Mouse (Mus musculus): ENCODE measurements around the gene Lrrc61. TPM values are rescaled to one million over a fixed set of nuclear protein-coding genes. Genes with fewer than 3 reads are reported as not detected.

Lrrc61 gene
- polyA plus RNA-seq, 1 experiment, result 22.4 TPM

- H3K4me1 ChIP-seq (ENCODE audit: control insufficient read depth, insufficient read depth, insufficient read length, low read length), result peaks cover 28% of the 10 kb centered on the region
- 0 out of 2 replicates have a peak overlapping the region, but pooled peaks have one; percentile 10 for H3K4me3 ChIP-seq (ENCODE audit: insufficient read depth, low read depth, low read length)
- no peak overlapping the region for H3K27ac ChIP-seq (replicated peaks; ENCODE audit: low read depth, low read length)
These were observed 13.7 kb downstream of the Lrrc61 start for GRCm38 (mm10) chr6:48568036-48568984.

GRCm38 (mm10) chr6:48569065-48569807, 14.6 kb downstream of the Lrrc61 start:
- Histone ChIP-seq H3K4me3 (ENCODE audit: insufficient read depth, low read depth, low read length) (0 out of 2 replicates have a peak overlapping the region, but pooled peaks have one; percentile 10), H3K4me1 (ENCODE audit: control insufficient read depth, insufficient read depth, insufficient read length, low read length) (peaks cover 33% of the 10 kb centered on the region), H3K27ac (replicated peaks; ENCODE audit: low read depth, low read length) (no peak overlapping the region; the same call in 1 of the 2 replicates)

GRCm38 (mm10) chr6:48572014-48572413, 17.4 kb downstream of the Lrrc61 start:
- Histone ChIP-seq H3K27ac (replicated peaks; ENCODE audit: low read depth, low read length) (peak overlapping the region; percentile 92), H3K4me3 (ENCODE audit: insufficient read depth, low read depth, low read length) (peak overlapping the region; percentile 65), H3K4me1 (ENCODE audit: control insufficient read depth, insufficient read depth, insufficient read length, low read length) (peaks cover 28% of the 10 kb centered on the region)

GRCm38 (mm10) chr6:48572572-48573061, 18.0 kb downstream of the Lrrc61 start, which contains the start of gene Rarres2:
Gene Rarres2 (minus strand): TSS chr6:48572789.
- peak within 1 kb of the TSS; percentile 92 for H3K27ac ChIP-seq (replicated peaks; ENCODE audit: low read depth, low read length)
- peaks cover 28% of the 10 kb centered on the region for H3K4me1 ChIP-seq (ENCODE audit: control insufficient read depth, insufficient read depth, insufficient read length, low read length)

GRCm38 (mm10) chr6:48573280-48573679, 18.7 kb downstream of the Lrrc61 start:
- Histone ChIP-seq H3K27ac (replicated peaks; ENCODE audit: low read depth, low read length) (peak overlapping the region; percentile 74), H3K4me3 (ENCODE audit: insufficient read depth, low read depth, low read length) (no peak overlapping the region), H3K4me1 (ENCODE audit: control insufficient read depth, insufficient read depth, insufficient read length, low read length) (peaks cover 23% of the 10 kb centered on the region)

More at GRCm38 (mm10) chr6:48572572-48573061, 18.0 kb downstream of the Lrrc61 start, which contains the start of gene Rarres2:
- peak within 1 kb of the TSS; percentile 65 for H3K4me3 ChIP-seq (ENCODE audit: insufficient read depth, low read depth, low read length)

GRCm38 (mm10) chr6:48573981-48574380, 19.4 kb downstream of the Lrrc61 start:
- H3K4me3 ChIP-seq (ENCODE audit: insufficient read depth, low read depth, low read length), result no peak overlapping the region
- H3K4me1 ChIP-seq (ENCODE audit: control insufficient read depth, insufficient read depth, insufficient read length, low read length), result peaks cover 18% of the 10 kb centered on the region
- peak overlapping the region; percentile 41 for H3K27ac ChIP-seq (replicated peaks; ENCODE audit: low read depth, low read length)

- Histone ChIP-seq H3K4me3 (ENCODE audit: insufficient read depth, low read depth, low read length) (no peak overlapping the region), H3K27ac (replicated peaks; ENCODE audit: low read depth, low read length) (peak overlapping the region; percentile 97), H3K4me1 (ENCODE audit: control insufficient read depth, insufficient read depth, insufficient read length, low read length) (peaks cover 6% of the 10 kb centered on the region)
These were observed 24.1 kb downstream of the Lrrc61 start for GRCm38 (mm10) chr6:48578736-48579135.

GRCm38 (mm10) chr6:48579215-48579648, 24.6 kb downstream of the Lrrc61 start:
- Histone ChIP-seq H3K27ac (replicated peaks; ENCODE audit: low read depth, low read length) (peak overlapping the region; percentile 97), H3K4me1 (ENCODE audit: control insufficient read depth, insufficient read depth, insufficient read length, low read length) (peaks cover 2% of the 10 kb centered on the region; the same call in 1 of the 2 replicates), H3K4me3 (ENCODE audit: insufficient read depth, low read depth, low read length) (peak overlapping the region; percentile 25)

- Histone ChIP-seq H3K27ac (replicated peaks; ENCODE audit: low read depth, low read length) (0 out of 2 replicates have a peak overlapping the region, but pooled peaks have one; percentile 12), H3K4me3 (ENCODE audit: insufficient read depth, low read depth, low read length) (no peak overlapping the region), H3K4me1 (ENCODE audit: control insufficient read depth, insufficient read depth, insufficient read length, low read length) (peaks cover 2% of the 10 kb centered on the region; the same call in 1 of the 2 replicates)
These were observed 26.7 kb downstream of the Lrrc61 start for GRCm38 (mm10) chr6:48581257-48581656.

GRCm38 (mm10) chr6:48582037-48582436, 27.4 kb downstream of the Lrrc61 start:
- no peak overlapping the region for H3K27ac ChIP-seq (replicated peaks; ENCODE audit: low read depth, low read length)
- H3K4me3 ChIP-seq (ENCODE audit: insufficient read depth, low read depth, low read length), result no peak overlapping the region
- H3K4me1 ChIP-seq (ENCODE audit: control insufficient read depth, insufficient read depth, insufficient read length, low read length), result peaks cover 2% of the 10 kb centered on the region; the same call in 1 of the 2 replicates

- Histone ChIP-seq H3K4me1 (ENCODE audit: control insufficient read depth, insufficient read depth, insufficient read length, low read length) (no peaks in the 10 kb centered on the region), H3K4me3 (ENCODE audit: insufficient read depth, low read depth, low read length) (no peak within 1 kb of the TSS), H3K27ac (replicated peaks; ENCODE audit: low read depth, low read length) (no peak within 1 kb of the TSS)
These were observed 34.7 kb downstream of the Lrrc61 start, which contains the start of gene Gm45021 for GRCm38 (mm10) chr6:48589194-48589750. Gene Gm45021 (plus strand): TSS chr6:48589610.

GRCm38 (mm10) chr6:48591221-48591845, 36.7 kb downstream of the Lrrc61 start:
- Histone ChIP-seq H3K27ac (replicated peaks; ENCODE audit: low read depth, low read length) (no peak overlapping the region), H3K4me3 (ENCODE audit: insufficient read depth, low read depth, low read length) (no peak overlapping the region), H3K4me1 (ENCODE audit: control insufficient read depth, insufficient read depth, insufficient read length, low read length) (peaks cover 5% of the 10 kb centered on the region)

- Histone ChIP-seq H3K4me3 (ENCODE audit: insufficient read depth, low read depth, low read length) (no peak overlapping the region), H3K4me1 (ENCODE audit: control insufficient read depth, insufficient read depth, insufficient read length, low read length) (peaks cover 5% of the 10 kb centered on the region), H3K27ac (replicated peaks; ENCODE audit: low read depth, low read length) (no peak overlapping the region)
These were observed 37.3 kb downstream of the Lrrc61 start for GRCm38 (mm10) chr6:48591871-48592270.
